Mouse (Mus musculus): ENCODE measurements at regions not wholly inside any gene's neighbourhood (a gene's known extent, or its start where the extent isn't known, plus 50 kb on each side); places are given as distances from the start of the nearest gene placed in this dataset.

DNA sequence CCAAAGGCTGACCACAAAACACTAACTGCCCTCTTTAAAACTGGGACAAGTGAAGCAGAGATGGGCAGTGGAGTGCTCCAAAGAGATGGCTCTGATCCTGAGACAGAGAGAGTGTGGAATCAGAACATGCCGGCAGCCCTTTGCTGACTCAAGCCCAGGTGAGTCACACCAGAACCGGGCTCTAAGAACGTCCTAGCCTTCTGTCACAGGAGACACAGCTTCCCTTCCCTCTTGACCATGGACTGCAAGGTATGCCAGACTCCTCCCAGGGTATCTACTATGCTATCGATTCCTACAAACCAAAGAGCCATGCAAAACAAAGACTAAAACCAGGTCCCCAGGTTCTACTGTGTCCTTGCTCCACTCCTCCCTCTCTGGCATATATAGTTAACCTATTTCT lies 98.0 kb downstream of the Dhx15 start:
- H3K9ac ChIP-seq: no peak overlapping the region
- H3K27me3 ChIP-seq: no peaks in the 10 kb centered on the region
- H3K36me3 ChIP-seq: no peaks in the 10 kb centered on the region
- H3K4me1 ChIP-seq: peaks cover 1% of the 10 kb centered on the region
- H3K4me2 ChIP-seq: no peak overlapping the region
- H3K27ac ChIP-seq: no peak overlapping the region
- ATAC-seq (ENCODE audit: borderline replicate concordance, extremely low read depth, low FRiP score, low TSS enrichment): no peak
- H3K9me3 ChIP-seq: no peaks in the 10 kb centered on the region
- WGBS: 89% methylated on average over 4 of the region's 4 CpGs
- H3K4me3 ChIP-seq: no peak overlapping the region

DNA sequence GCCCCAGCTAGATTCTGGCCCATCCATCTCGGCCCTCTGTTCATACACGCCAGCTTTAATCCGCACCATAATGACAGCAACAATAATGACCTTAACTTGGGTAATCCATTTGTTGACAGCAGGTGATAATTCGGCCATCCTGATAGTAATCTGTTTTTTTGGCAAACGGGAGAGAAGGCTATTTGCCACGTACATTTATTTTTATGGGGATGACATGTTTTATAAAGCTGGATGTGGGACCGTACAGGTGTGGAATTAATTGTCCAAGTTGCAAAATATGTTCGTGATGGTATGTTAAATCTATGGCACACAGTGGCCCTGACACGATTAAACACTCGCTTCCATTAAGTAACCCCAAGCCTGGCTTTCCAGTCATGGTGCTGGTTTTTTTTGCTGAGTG lies 102.2 kb downstream of the Dhx15 start:
- ATAC-seq (ENCODE audit: borderline replicate concordance, extremely low read depth, low FRiP score, low TSS enrichment): no peak
- 78% methylated on average over 10 of the region's 10 CpGs for WGBS
- H3K4me3 ChIP-seq: no peak overlapping the region

DNA sequence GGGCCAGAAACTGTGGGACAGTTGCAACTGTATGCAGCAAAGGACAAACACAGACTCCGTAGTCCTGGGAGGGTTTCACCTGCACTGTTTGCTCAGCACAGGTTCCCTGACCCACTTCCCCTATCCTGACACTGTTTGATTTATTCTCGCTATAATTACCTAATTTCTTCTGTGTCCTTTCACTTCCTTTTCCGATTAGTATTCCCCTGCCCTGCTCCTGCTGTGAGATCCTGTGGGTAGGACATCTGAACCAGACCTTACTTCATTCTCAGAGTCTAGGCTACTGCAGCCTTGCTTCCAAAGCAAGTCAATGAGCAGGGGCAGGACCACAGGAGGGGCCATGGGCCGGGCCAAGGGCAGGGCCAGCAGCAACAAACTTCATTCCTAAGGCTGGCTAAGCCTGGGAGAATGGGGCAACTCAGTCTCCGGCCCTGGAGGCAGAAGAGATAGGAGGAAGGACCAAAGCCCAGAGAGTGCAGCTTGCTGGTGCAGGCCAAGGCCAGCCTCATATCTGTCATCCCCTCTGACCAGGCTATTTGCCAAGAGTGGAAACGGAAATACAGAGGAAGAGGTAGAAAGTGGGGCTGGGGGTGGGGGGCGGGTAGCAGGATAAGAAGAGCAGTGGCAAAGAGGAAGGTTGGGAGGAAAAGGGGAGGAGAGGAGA lies 103.4 kb downstream of the Dhx15 start:
- peaks cover 12% of the 10 kb centered on the region for H3K4me1 ChIP-seq
- 29% methylated on average over 7 of the region's 7 CpGs for WGBS
- H3K9me3 ChIP-seq: no peaks in the 10 kb centered on the region
- H3K4me3 ChIP-seq: no peak overlapping the region
- no peak overlapping the region for H3K9ac ChIP-seq
- H3K36me3 ChIP-seq: no peaks in the 10 kb centered on the region
- H3K27ac ChIP-seq: no peak overlapping the region
- no peak overlapping the region for H3K4me2 ChIP-seq
- H3K27me3 ChIP-seq: no peaks in the 10 kb centered on the region
- ATAC-seq (ENCODE audit: borderline replicate concordance, extremely low read depth, low FRiP score, low TSS enrichment): 0 out of 2 replicates have a peak, but pooled peaks have one; percentile 52

More for the DNA sequence above, 102.2 kb downstream of the Dhx15 start:
- H3K4me2 ChIP-seq: no peak overlapping the region
- peaks cover 12% of the 10 kb centered on the region for H3K4me1 ChIP-seq
- H3K9me3 ChIP-seq: no peaks in the 10 kb centered on the region
- no peak overlapping the region for H3K27ac ChIP-seq
- no peaks in the 10 kb centered on the region for H3K27me3 ChIP-seq
- no peaks in the 10 kb centered on the region for H3K36me3 ChIP-seq
- no peak overlapping the region for H3K9ac ChIP-seq

DNA sequence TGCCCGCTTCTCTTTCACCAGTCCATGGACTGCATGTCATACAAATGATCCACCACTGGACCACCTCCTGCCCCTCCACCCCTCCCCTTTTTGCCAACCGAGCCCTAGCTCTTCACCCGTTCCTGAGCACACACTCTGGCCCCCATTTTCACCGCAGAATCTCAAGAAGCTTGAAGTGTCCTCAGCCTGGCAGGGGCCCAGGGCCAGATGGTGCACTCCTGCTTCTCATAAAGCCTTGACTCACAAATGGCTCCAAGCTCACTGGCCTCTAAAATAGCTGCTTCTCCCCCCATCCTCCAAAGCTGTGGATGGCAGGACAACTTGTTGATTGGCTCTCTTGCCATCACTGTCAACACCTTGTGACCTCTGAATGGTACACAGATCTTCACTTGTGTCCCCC lies 110.0 kb downstream of the Dhx15 start:
- Histone ChIP-seq H3K4me2 (no peak overlapping the region), H3K9me3 (no peaks in the 10 kb centered on the region), H3K4me3 (no peak overlapping the region), H3K36me3 (no peaks in the 10 kb centered on the region), H3K4me1 (no peaks in the 10 kb centered on the region), H3K27ac (no peak overlapping the region), H3K9ac (no peak overlapping the region), H3K27me3 (no peaks in the 10 kb centered on the region)
- WGBS: 42% methylated on average over 4 of the region's 4 CpGs
- ATAC-seq (ENCODE audit: borderline replicate concordance, extremely low read depth, low FRiP score, low TSS enrichment): no peak

DNA sequence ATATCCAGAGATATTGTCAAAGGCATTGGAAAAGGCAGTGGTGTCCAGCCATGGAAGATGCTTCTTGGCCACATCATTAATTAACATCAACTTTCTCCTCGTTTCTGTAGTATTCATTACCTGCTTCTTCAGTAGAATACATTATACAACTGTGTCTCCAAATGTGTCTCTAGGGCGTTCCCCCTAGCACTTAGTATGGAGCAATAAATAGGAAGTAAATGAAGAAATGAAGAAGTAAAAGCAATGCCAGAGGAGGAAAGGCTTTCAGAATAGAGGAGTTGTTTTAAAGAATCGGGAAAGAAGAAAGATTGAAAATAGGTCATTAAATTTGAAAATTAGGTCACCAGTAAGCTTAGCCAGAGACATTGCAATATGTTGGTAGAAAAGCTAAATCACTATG lies 112.6 kb downstream of the Dhx15 start:
- Histone ChIP-seq H3K9ac (no peak overlapping the region), H3K4me3 (no peak overlapping the region), H3K27ac (no peak overlapping the region), H3K4me1 (no peaks in the 10 kb centered on the region), H3K27me3 (no peaks in the 10 kb centered on the region), H3K9me3 (no peaks in the 10 kb centered on the region), H3K36me3 (no peaks in the 10 kb centered on the region), H3K4me2 (no peak overlapping the region)
- no peak for ATAC-seq (ENCODE audit: borderline replicate concordance, extremely low read depth, low FRiP score, low TSS enrichment)
- 79% methylated on average over 3 of the region's 3 CpGs for whole genome bisulfite sequencing

DNA sequence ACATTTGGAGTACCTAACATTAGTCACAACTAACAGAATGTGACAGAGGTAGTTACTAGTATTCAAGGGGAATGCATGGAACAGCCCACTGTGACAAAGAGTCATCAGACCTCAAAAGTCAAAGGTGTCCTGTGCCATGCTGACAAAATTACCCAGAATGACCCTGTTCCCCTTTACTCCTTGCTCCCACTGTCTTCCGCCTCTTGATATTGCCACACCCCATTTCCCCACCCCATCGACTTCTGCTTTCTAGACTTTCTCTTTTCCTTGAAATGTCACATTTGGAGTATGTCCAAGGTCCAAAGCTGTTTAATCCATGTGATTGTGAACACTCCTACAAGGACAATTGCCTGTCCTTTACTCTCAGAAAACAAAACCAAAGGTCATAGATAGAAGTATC lies 115.2 kb downstream of the Dhx15 start:
- 84% methylated on average over 2 of the region's 2 CpGs for WGBS
- H3K27me3 ChIP-seq: no peaks in the 10 kb centered on the region
- no peak overlapping the region for H3K27ac ChIP-seq
- no peaks in the 10 kb centered on the region for H3K36me3 ChIP-seq
- no peak for ATAC-seq (ENCODE audit: borderline replicate concordance, extremely low read depth, low FRiP score, low TSS enrichment)
- H3K4me1 ChIP-seq: no peaks in the 10 kb centered on the region
- H3K9me3 ChIP-seq: no peaks in the 10 kb centered on the region
- no peak overlapping the region for H3K9ac ChIP-seq
- no peak overlapping the region for H3K4me2 ChIP-seq
- H3K4me3 ChIP-seq: no peak overlapping the region

DNA sequence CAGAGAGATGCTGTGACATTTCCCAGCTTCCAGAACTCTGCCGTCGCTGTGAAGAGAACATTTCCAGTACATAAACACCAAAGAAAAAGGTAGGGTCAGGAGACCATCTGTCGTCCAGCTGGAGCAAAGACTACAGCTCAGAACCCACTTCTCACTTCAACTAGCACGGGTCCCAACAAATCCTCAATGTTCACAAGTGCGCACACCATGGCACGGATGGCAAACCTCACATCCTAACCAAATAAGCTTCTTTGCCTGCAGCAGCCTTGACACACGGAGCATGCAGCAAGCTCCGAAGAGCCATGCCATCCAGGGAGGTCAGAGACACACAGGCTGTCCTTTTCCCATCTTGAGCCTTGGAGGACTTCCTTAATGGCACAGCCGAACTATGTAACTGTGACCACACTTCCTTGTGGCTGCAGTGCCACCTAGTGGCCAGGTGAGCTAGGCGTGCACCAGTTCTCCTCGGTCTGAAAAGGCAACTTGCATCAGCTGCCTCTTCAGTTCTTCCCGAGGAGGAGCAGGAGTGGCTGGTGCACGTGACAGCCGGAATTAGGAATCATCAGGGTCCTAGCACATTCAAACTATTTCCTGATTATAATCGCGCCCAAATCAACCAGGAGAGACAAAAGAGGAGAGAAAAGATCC lies 125.4 kb downstream of the Dhx15 start:
- peak; percentile 67 for ATAC-seq (ENCODE audit: borderline replicate concordance, extremely low read depth, low FRiP score, low TSS enrichment)
- Histone ChIP-seq H3K4me3 (no peak overlapping the region), H3K27me3 (peaks cover 3% of the 10 kb centered on the region; the same call in 1 of the 2 replicates), H3K9me3 (no peaks in the 10 kb centered on the region), H3K36me3 (no peaks in the 10 kb centered on the region), H3K27ac (no peak overlapping the region), H3K4me1 (no peaks in the 10 kb centered on the region; the same call in 1 of the 2 replicates), H3K9ac (no peak overlapping the region), H3K4me2 (no peak overlapping the region)
- 30% methylated on average over 16 of the region's 16 CpGs for WGBS

DNA sequence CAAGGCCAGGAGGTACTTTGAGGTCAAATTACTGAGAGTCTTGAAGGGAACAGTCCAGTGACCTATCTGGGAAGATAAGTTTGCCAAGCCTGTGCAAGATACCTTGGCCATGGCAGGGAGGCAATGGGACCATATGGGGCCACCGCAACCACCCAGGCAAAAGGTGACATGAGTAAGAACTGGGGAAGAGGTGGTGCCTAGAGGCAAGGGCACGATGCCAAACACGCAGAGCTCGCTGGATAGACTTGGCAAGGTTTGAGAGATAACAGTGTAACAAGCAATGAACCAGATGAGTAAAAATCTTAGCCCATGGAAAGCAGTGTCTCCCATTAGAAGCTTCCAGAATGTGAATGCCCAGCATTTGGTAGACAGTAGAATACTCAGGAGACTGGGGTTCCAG lies 128.1 kb downstream of the Dhx15 start:
- Histone ChIP-seq H3K27me3 (peaks cover 3% of the 10 kb centered on the region; the same call in 1 of the 2 replicates), H3K9me3 (no peaks in the 10 kb centered on the region), H3K4me1 (no peaks in the 10 kb centered on the region; the same call in 1 of the 2 replicates), H3K9ac (no peak overlapping the region), H3K27ac (no peak overlapping the region), H3K4me2 (no peak overlapping the region), H3K4me3 (no peak overlapping the region), H3K36me3 (no peaks in the 10 kb centered on the region)
- ATAC-seq (ENCODE audit: borderline replicate concordance, extremely low read depth, low FRiP score, low TSS enrichment): no peak
- WGBS: 77% methylated on average over 4 of the region's 4 CpGs

DNA sequence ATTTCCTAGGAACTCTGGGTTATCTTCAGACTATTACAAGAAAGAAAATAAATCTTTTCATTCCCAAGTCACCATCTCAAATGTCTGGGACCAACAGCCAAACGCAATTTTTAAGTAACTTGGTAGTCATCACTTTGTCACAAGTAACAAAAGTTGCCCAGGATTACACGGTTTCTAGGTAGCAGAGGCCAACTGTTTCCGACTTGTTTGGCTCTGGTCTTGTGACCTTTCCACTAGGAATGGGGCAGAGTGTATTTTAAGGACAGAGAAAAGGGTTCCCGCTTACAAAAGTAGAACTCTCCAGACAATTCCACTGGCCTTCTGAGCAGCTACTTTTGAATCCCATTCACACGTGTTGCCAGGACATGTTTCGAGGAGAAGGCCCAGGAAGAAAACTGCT lies 129.1 kb downstream of the Dhx15 start:
- Histone ChIP-seq H3K4me1 (no peaks in the 10 kb centered on the region; the same call in 1 of the 2 replicates), H3K9me3 (no peaks in the 10 kb centered on the region), H3K4me2 (no peak overlapping the region), H3K27me3 (peaks cover 3% of the 10 kb centered on the region; the same call in 1 of the 2 replicates), H3K9ac (no peak overlapping the region), H3K4me3 (no peak overlapping the region), H3K36me3 (no peaks in the 10 kb centered on the region), H3K27ac (no peak overlapping the region)
- WGBS: 80% methylated on average over 6 of the region's 6 CpGs
- no peak for ATAC-seq (ENCODE audit: borderline replicate concordance, extremely low read depth, low FRiP score, low TSS enrichment)

DNA sequence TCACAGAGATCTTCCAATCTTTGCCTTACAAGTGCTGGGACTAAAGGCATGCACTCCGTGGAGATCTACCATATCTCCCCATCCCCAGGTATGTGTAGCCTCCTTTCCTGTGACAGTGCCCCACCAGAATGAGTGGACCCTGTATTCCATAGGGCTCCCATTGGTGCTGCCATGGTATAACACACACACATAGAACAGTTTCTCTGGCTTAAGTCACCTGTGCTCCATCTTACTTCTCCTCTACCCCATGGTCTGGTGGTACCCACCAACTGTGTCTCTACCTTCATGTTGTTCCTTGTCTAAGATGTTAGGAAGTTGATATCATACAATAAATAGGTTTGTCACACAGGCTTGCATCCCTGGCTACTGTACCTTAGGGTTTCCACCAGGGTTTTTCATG lies 133.1 kb downstream of the Dhx15 start:
- no peak for ATAC-seq (ENCODE audit: borderline replicate concordance, extremely low read depth, low FRiP score, low TSS enrichment)
- H3K9me3 ChIP-seq: no peaks in the 10 kb centered on the region

DNA sequence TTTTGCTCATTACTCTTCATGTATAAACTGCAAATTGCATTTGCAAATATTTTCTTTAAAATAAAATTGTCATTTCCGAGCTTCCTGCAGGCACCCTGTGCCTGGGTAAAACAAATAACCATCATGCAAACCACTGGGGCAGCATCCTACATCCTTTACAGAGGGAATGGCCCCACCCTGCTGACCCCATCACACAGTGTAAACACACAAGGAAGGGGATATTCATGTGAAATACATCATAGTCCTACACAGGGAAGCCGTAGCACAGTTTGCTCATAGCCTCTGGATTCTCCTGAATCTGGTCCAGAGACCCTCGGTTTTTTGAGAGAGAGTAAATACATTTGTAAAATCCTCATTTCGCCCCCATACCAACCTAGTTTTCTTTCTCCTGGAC lies 138.2 kb downstream of the Dhx15 start:
- Histone ChIP-seq H3K4me2 (no peak overlapping the region), H3K27ac (no peak overlapping the region)

More for the DNA sequence above, 133.1 kb downstream of the Dhx15 start:
- no peaks in the 10 kb centered on the region for H3K36me3 ChIP-seq
- no peak overlapping the region for H3K27ac ChIP-seq
- no peaks in the 10 kb centered on the region for H3K27me3 ChIP-seq
- H3K4me1 ChIP-seq: no peaks in the 10 kb centered on the region
- no peak overlapping the region for H3K4me3 ChIP-seq
- H3K9ac ChIP-seq: no peak overlapping the region
- H3K4me2 ChIP-seq: no peak overlapping the region
- WGBS: 81% methylated on average over 1 of the region's 1 CpGs

DNA sequence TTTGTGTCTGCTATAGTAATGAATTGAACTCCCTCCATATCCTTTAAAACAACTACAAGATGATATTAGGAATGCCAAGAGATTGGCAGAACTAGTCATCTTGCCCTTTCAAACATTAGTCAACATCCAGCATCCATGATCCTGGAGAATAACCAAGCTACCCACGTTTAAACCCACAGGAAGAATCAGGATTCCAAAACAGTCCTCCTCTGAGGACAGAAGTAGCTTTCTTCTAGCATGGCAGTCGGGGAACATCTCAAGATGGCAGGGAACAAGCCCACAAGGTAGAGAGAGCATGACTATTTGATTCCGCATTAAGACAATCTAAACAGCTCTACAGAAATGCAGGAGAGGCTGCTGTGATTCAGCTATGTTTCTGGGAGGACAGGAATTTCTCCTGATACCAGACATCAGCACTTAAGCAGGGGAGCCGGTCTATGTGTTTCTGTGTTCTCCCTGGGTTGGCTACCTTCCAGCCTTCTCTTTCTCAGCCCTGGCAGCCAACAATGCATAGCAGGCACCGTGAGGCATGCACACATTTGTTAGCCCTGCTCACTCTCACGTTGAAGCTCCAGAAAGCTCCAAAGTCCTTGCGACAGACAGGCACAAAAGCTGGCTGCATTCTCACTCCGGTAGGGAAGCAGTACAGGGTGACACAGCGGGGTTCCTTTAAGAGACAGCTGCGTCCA lies 138.8 kb downstream of the Dhx15 start:
- no peak overlapping the region for H3K27ac ChIP-seq
- no peaks in the 10 kb centered on the region for H3K36me3 ChIP-seq
- no peak overlapping the region for H3K9ac ChIP-seq
- H3K4me2 ChIP-seq: no peak overlapping the region
- 37% methylated on average over 10 of the region's 10 CpGs for WGBS
- peaks cover 6% of the 10 kb centered on the region; the same call in 1 of the 2 replicates for H3K4me1 ChIP-seq
- H3K9me3 ChIP-seq: no peaks in the 10 kb centered on the region
- H3K4me3 ChIP-seq: no peak overlapping the region
- H3K27me3 ChIP-seq: no peaks in the 10 kb centered on the region
- no peak for ATAC-seq (ENCODE audit: borderline replicate concordance, extremely low read depth, low FRiP score, low TSS enrichment)

More for the DNA sequence above, 138.2 kb downstream of the Dhx15 start:
- no peaks in the 10 kb centered on the region for H3K36me3 ChIP-seq
- no peak for ATAC-seq (ENCODE audit: borderline replicate concordance, extremely low read depth, low FRiP score, low TSS enrichment)
- H3K9ac ChIP-seq: no peak overlapping the region
- H3K27me3 ChIP-seq: no peaks in the 10 kb centered on the region
- no peak overlapping the region for H3K4me3 ChIP-seq
- peaks cover 6% of the 10 kb centered on the region; the same call in 1 of the 2 replicates for H3K4me1 ChIP-seq
- WGBS: 45% methylated on average over 4 of the region's 4 CpGs
- H3K9me3 ChIP-seq: no peaks in the 10 kb centered on the region

Data from lung, embryonic 15.5 days (tissue).